10 mouse cellular contexts compared by ENCODE assay signal in the genomic region with DNA sequence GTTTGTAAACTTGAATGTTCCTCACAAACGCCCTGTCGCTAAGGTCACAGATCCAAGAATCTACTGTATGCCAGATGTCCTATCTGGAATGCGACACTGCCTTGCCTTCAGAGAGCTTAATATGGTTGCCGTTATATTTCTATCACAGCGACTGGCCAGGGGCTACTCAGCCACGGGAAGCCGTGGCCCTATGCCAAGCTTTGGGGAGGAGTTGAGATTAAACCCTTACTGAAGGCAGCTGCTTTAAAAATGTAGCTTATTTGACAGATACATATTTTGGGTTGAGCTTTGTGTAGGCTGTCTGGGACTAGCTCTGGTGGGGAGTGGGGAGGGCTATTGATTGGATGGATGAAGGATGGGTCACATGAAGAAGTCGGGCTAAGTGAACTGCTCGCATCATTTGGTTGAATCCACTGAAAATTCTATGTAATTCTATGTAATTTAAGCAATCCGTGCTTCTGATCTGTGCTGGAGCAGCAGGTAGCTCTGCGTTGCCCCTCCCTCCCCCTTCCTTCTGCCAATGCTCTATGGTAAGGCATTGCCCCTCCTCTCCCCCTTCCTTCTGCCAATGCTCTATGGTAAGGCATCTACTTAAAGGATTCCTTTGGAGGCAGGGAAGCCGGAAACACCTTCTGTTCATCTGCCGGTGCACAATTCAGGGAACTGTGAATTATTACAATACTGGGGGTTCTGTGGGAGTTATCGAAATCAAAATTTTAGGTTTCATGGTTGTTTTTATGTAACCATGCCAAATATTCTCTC. TPM values are rescaled to one million over a fixed set of nuclear protein-coding genes. Genes with fewer than 3 reads are reported as not detected.
DNase-seq lines count a peak whose midpoint lies in the region; ATAC-seq lines count a peak whose summit lies in the region.
"Had no signal": no experiment of that assay in that cellular context is flagged by ENCODE, and none has a peak within 500 bp of the region (broad histone marks: within the 10 kb centered on the region; RNA-seq: fewer than 3 reads in every experiment).

No protein-coding gene starts in this region.

- peak; percentile 52; the same call in 1 of the 2 replicates for ATAC-seq in embryonic facial prominence, embryonic 13.5 days (ENCODE audit: insufficient number of reproducible peaks, insufficient read depth, low FRiP score, low TSS enrichment, low read depth)
- peak; percentile 60 for ATAC-seq in stomach, embryonic 16.5 days (ENCODE audit: insufficient read depth, low FRiP score)
- ATAC-seq in granulocyte monocyte progenitor cell, adult 5-6 weeks (replicated peaks; ENCODE audit: poor library complexity, severe bottlenecking), result no peak
- ATAC-seq: activated CD4-positive, CD25-positive, alpha-beta regulatory T cell, adult 4 months; liver, postnatal 0 days had no signal

- peak overlapping the region; percentile 1; the same call in 1 of the 2 replicates for H3K4me2 ChIP-seq in embryonic facial prominence, embryonic 13.5 days
- no peak overlapping the region for H3K4me2 ChIP-seq in stomach, embryonic 16.5 days (ENCODE audit: low read depth, low read length)

- peak overlapping the region; percentile 33 for H3K27ac ChIP-seq in embryonic facial prominence, embryonic 13.5 days
- no peak overlapping the region for H3K27ac ChIP-seq in embryonic facial prominence, embryonic 10.5 days (replicated peaks)
- no peak overlapping the region for H3K27ac ChIP-seq in stomach, embryonic 16.5 days (ENCODE audit: low read length)

- no peak overlapping the region for H3K4me3 ChIP-seq in embryonic facial prominence, embryonic 13.5 days
- H3K4me3 ChIP-seq in embryonic facial prominence, embryonic 10.5 days, result no peak overlapping the region
- no peak overlapping the region for H3K4me3 ChIP-seq in stomach, embryonic 16.5 days (replicated peaks; ENCODE audit: low read length)

- peaks cover 42% of the 10 kb centered on the region for H3K4me1 ChIP-seq in embryonic facial prominence, embryonic 13.5 days
- peaks cover 19% of the 10 kb centered on the region for H3K4me1 ChIP-seq in embryonic facial prominence, embryonic 10.5 days
- H3K4me1 ChIP-seq in stomach, embryonic 16.5 days (ENCODE audit: control insufficient read depth, insufficient read depth, low read length), result peaks cover 13% of the 10 kb centered on the region

- H3K9ac ChIP-seq in embryonic facial prominence, embryonic 13.5 days, result peak overlapping the region; percentile 16; the same call in 1 of the 2 replicates
- H3K9ac ChIP-seq in stomach, embryonic 16.5 days (ENCODE audit: low read length), result no peak overlapping the region
- H3K9ac ChIP-seq: liver, postnatal 0 days had no signal

- H3K36me3 ChIP-seq in embryonic facial prominence, embryonic 13.5 days, result peaks cover 11% of the 10 kb centered on the region; the same call in 1 of the 2 replicates
- H3K36me3 ChIP-seq in embryonic facial prominence, embryonic 10.5 days (replicated peaks), result peaks cover 8% of the 10 kb centered on the region
- H3K36me3 ChIP-seq in stomach, embryonic 16.5 days (ENCODE audit: control insufficient read depth, insufficient read depth, low read length), result no peaks in the 10 kb centered on the region

- H3K27me3 ChIP-seq in embryonic facial prominence, embryonic 13.5 days, result no peaks in the 10 kb centered on the region
- no peaks in the 10 kb centered on the region for H3K27me3 ChIP-seq in embryonic facial prominence, embryonic 10.5 days (replicated peaks; ENCODE audit: low read depth, poor library complexity, severe bottlenecking)
- no peaks in the 10 kb centered on the region for H3K27me3 ChIP-seq in stomach, embryonic 16.5 days (ENCODE audit: control insufficient read depth, insufficient read depth, low read length)

- H3K9me3 ChIP-seq in embryonic facial prominence, embryonic 13.5 days, result no peaks in the 10 kb centered on the region
- no peaks in the 10 kb centered on the region for H3K9me3 ChIP-seq in embryonic facial prominence, embryonic 10.5 days
- H3K9me3 ChIP-seq in stomach, embryonic 16.5 days (replicated peaks; ENCODE audit: control insufficient read depth, low read length), result no peaks in the 10 kb centered on the region

- 46% methylated on average over 14 of the region's 14 CpGs for WGBS in embryonic facial prominence, embryonic 13.5 days
- WGBS in embryonic facial prominence, embryonic 10.5 days, result 86% methylated on average over 14 of the region's 14 CpGs
- WGBS in stomach, embryonic 16.5 days, result 52% methylated on average over 14 of the region's 14 CpGs

- DNase-seq in embryonic facial prominence, embryonic 10.5 days (ENCODE audit: low spot score), result no peak
- peak; percentile 21 to 51 for DNase-seq in kidney, postnatal 36 days
- DNase-seq in kidney, adult 9 months, result no peak
- DNase-seq in urinary bladder, postnatal 14 days (ENCODE audit: low spot score), result peak; percentile 36
- no peak for DNase-seq in urinary bladder, postnatal 25 days (ENCODE audit: low spot score)
- DNase-seq: liver, postnatal 0 days had no signal

RNA-seq across cellular contexts. Expression of a gene that starts 28.0 kb away (rescaled TPM):
- 46.5 and 58.2 TPM in 2 replicates for polyA plus RNA-seq in embryonic facial prominence, embryonic 13.5 days (2015; fragmentation: Nextera tagmentation; extraction: Ambion mirVana)
- 17.2 and 20.4 TPM in 2 replicates for polyA plus RNA-seq in embryonic facial prominence, embryonic 10.5 days (2016; fragmentation: Nextera tagmentation; extraction: Ambion mirVana)
- 20.2 and 21.7 TPM in 2 replicates for polyA plus RNA-seq in stomach, embryonic 16.5 days (2015; fragmentation: Nextera tagmentation; extraction: Ambion mirVana)
- total RNA-seq in granulocyte monocyte progenitor cell, adult 5-6 weeks (2014; fragmentation: Nextera tagmentation), result 1.8 and 1.9 TPM in 2 replicates
- total RNA-seq in granulocyte monocyte progenitor cell, adult 5-6 weeks (2017), result 1.9 and 2.1 TPM in 2 replicates

Comparison
In these comparisons a context has a peak if more than half of its experiments do, and no peak if none do; other contexts are left out.
1. DNase-seq: peak in kidney, postnatal 36 days (2 of 2) and urinary bladder, postnatal 14 days (single experiment); none in embryonic facial prominence, embryonic 10.5 days (single experiment), kidney, adult 9 months (single experiment) and urinary bladder, postnatal 25 days (single experiment).